Comparison of ENCODE assay signal across 26 mouse cellular contexts in the genomic region with DNA sequence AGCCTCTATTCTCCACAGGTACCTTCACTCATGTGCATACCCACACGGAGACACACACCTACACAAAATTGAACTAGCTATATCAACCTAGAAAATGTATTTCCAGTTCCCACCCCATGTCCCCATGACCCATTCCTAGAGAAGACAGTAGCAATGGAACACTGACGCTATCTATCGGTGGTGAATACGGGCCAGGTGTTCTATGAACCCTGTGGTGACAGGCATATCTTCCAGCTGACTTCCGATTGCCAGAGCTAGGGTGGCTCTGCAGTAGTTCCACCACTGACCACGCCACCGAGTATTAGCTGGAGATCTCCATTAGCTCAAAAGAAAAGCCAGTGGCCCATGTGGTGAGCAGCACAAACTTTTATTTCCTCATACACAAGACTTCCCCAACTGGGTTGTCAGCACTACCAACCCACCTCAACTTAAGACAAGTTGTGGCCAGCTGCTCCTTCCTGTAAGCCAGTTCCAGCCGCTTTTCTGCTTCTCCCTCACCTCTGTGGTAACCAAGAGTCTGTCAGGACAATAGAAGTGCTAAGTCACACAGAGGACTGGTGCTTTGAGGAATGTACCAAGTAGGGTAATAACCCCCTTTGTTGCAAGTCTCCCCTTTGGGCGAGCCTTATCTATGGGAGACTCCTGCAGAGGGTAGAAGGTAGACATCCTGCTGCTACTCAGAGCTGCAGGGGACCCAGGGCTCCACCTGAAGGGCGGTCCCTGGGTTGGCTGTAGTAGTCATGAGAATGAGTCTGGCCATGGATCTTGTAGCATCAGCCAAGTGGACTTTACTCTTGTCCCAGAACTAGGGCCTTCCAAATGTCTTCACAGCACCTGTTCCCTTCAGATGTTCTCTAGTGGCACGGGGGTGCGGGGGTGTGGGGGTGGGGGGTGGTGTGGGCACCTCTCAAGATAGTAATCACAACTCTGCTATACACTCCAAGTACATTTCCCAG. TPM values are rescaled to one million over a fixed set of nuclear protein-coding genes. Genes with fewer than 3 reads are reported as not detected.
A peak's percentile ranks its signal among the peaks of the same experiment; 100 is the strongest.
DNase-seq lines count a peak whose midpoint lies in the region; ATAC-seq and TF ChIP-seq lines count a peak whose summit lies in the region.
"Had no signal": no experiment of that assay in that cellular context is flagged by ENCODE, and none has a peak within 500 bp of the region (broad histone marks: within the 10 kb centered on the region; RNA-seq: fewer than 3 reads in every experiment).

No protein-coding gene starts in this region.

- H3K36me3 ChIP-seq in ES-E14 (ENCODE audit: control insufficient read depth, insufficient read depth, low read length, poor library complexity, severe bottlenecking) = peaks cover 64% of the 10 kb centered on the region
- H3K36me3 ChIP-seq in midbrain, embryonic 15.5 days (replicated peaks) = peaks cover 62% of the 10 kb centered on the region

- DNase-seq in kidney, adult 9 months = peak; percentile 57
- DNase-seq in kidney, postnatal 10 days = no peak
- no peak for DNase-seq in ES-E14 (ENCODE audit: low read depth, low spot score)
- DNase-seq in layer of hippocampus, adult 11-12 months (ENCODE audit: low spot score) = no peak
- DNase-seq in ovary, adult 18-20 months (ENCODE audit: low spot score) = no peak
- DNase-seq: adrenal gland, postnatal 25 days; cerebellum, adult 2 months; gastrocnemius, postnatal 36 days; kidney, postnatal 14 days; right cerebral cortex, postnatal 14 days; thymus, postnatal 4 days had no signal

- no peaks in the 10 kb centered on the region for H3K27me3 ChIP-seq in midbrain, embryonic 15.5 days (replicated peaks)
- H3K27me3 ChIP-seq: embryonic facial prominence, embryonic 13.5 days; limb, embryonic 13.5 days; lung, embryonic 15.5 days had no signal

- 93% methylated on average over 12 of the region's 12 CpGs for WGBS in midbrain, embryonic 15.5 days

- H3K4me1 ChIP-seq in ES-E14 (ENCODE audit: control insufficient read depth in 2 of 2, insufficient read depth in 2 of 2, low read length in 2 of 2, poor library complexity in 1 of 2) = peaks cover 0 to 4% of the 10 kb centered on the region in 2 experiments; a peak in 1 of 4 replicates
- H3K4me1 ChIP-seq in midbrain, embryonic 15.5 days = no peaks in the 10 kb centered on the region
- H3K4me1 ChIP-seq: embryonic facial prominence, embryonic 13.5 days; forebrain, embryonic 10.5 days; heart, embryonic 10.5 days; limb, embryonic 13.5 days; lung, embryonic 15.5 days had no signal

- in situ Hi-C loops in ES-E14 (cut with MboI; ENCODE audit: low sequenced_read_pairs in 2 of 2, unreplicated experiment in 2 of 2) = no loop called here

- no peak overlapping the region for H3K9ac ChIP-seq in ES-E14 (ENCODE audit: insufficient read depth, low read depth, low read length, poor library complexity, severe bottlenecking)
- H3K9ac ChIP-seq in midbrain, embryonic 15.5 days = no peak overlapping the region
- H3K9ac ChIP-seq: embryonic facial prominence, embryonic 13.5 days; limb, embryonic 13.5 days; lung, embryonic 15.5 days had no signal

- H3K4me3 ChIP-seq in ES-E14 (ENCODE audit: insufficient read depth in 1 of 2, low read depth in 1 of 2, low read length in 2 of 2, poor library complexity in 1 of 2, severe bottlenecking in 1 of 2) = no peak overlapping the region
- no peak overlapping the region for H3K4me3 ChIP-seq in midbrain, embryonic 15.5 days
- H3K4me3 ChIP-seq: embryonic facial prominence, embryonic 13.5 days; forebrain, embryonic 10.5 days; heart, embryonic 10.5 days; limb, embryonic 13.5 days; lung, embryonic 15.5 days had no signal

- ATAC-seq in common myeloid progenitor, adult 5-6 weeks (replicated peaks; ENCODE audit: low read depth, poor library complexity, severe bottlenecking) = peak; percentile 80
- peak; percentile 28 for ATAC-seq in megakaryocyte-erythroid progenitor cell, adult 5-6 weeks (replicated peaks; ENCODE audit: low FRiP score, low TSS enrichment, poor library complexity, severe bottlenecking)
- no peak for ATAC-seq in midbrain, embryonic 15.5 days (replicated peaks)
- ATAC-seq: activated CD4-positive, CD25-positive, alpha-beta regulatory T cell, adult 4 months; hindbrain, embryonic 16.5 days; midbrain, embryonic 16.5 days had no signal

- no peaks in the 10 kb centered on the region for H3K9me3 ChIP-seq in ES-E14 (ENCODE audit: control insufficient read depth, insufficient read depth, low read depth, low read length)
- H3K9me3 ChIP-seq in midbrain, embryonic 15.5 days = no peaks in the 10 kb centered on the region
- H3K9me3 ChIP-seq: embryonic facial prominence, embryonic 13.5 days; forebrain, embryonic 10.5 days; heart, embryonic 10.5 days; limb, embryonic 13.5 days; lung, embryonic 15.5 days had no signal

- no peak overlapping the region for H3K4me2 ChIP-seq in midbrain, embryonic 15.5 days
- H3K4me2 ChIP-seq: embryonic facial prominence, embryonic 13.5 days; limb, embryonic 13.5 days; lung, embryonic 15.5 days had no signal

- H3K27ac ChIP-seq in ES-E14 (ENCODE audit: insufficient read depth, low read depth, low read length, poor library complexity, severe bottlenecking) = no peak overlapping the region
- H3K27ac ChIP-seq in midbrain, embryonic 15.5 days = no peak overlapping the region
- H3K27ac ChIP-seq: embryonic facial prominence, embryonic 13.5 days; forebrain, embryonic 10.5 days; heart, embryonic 10.5 days; limb, embryonic 13.5 days; lung, embryonic 15.5 days had no signal

TF ChIP-seq in ES-E14, 5 proteins besides CTCF, POLR2A, EP300 and RAD21:
- no peak for TF ChIP-seq ZC3H11A (IDR thresholded peaks at IDR 0.05; ENCODE audit: borderline replicate concordance, low read depth, low read length)
- no peak for TF ChIP-seq ZNF384 (IDR thresholded peaks at IDR 0.05; ENCODE audit: low read depth, low read length)
- TF ChIP-seq HCFC1 (IDR thresholded peaks at IDR 0.05; ENCODE audit: borderline replicate concordance, insufficient read depth, low read length) = no peak
- peak; percentile 75 for TF ChIP-seq MAFK (IDR thresholded peaks at IDR 0.05; ENCODE audit: insufficient read depth, low read depth, low read length)
- TF ChIP-seq CHD2 (IDR thresholded peaks at IDR 0.05; ENCODE audit: low read depth, low read length) = no peak

RNA-seq across cellular contexts. Expression of a gene that starts 9.7 kb away (rescaled TPM):
- 0.85 and 1.4 TPM in 2 replicates for total RNA-seq in ES-E14 (2012; rRNA removed)
- not detected in 2 replicates for total RNA-seq in common myeloid progenitor, adult 5-6 weeks (2017)
- total RNA-seq in megakaryocyte-erythroid progenitor cell, adult 5-6 weeks (2014; fragmentation: Nextera tagmentation) = not detected in 2 replicates
- total RNA-seq in megakaryocyte-erythroid progenitor cell, adult 5-6 weeks (2017) = not detected in 2 replicates
- 103 and 106 TPM in 2 replicates for polyA plus RNA-seq in midbrain, embryonic 15.5 days (2015; fragmentation: Nextera tagmentation; extraction: Ambion mirVana)
- polyA plus RNA-seq: activated CD4-positive, CD25-positive, alpha-beta regulatory T cell, adult 4 months had no signal

RNA-seq across cellular contexts. Expression of a gene that starts 10.3 kb away (rescaled TPM):
- 178 and 226 TPM in 2 replicates for total RNA-seq in ES-E14 (2012; rRNA removed)
- 33.6 and 73.2 TPM in 2 replicates for total RNA-seq in common myeloid progenitor, adult 5-6 weeks (2017)
- 113 and 130 TPM in 2 replicates for total RNA-seq in megakaryocyte-erythroid progenitor cell, adult 5-6 weeks (2014; fragmentation: Nextera tagmentation)
- 27.5 and 51.5 TPM in 2 replicates for total RNA-seq in megakaryocyte-erythroid progenitor cell, adult 5-6 weeks (2017)
- 33.3 TPM in 2 replicates for polyA plus RNA-seq in midbrain, embryonic 15.5 days (2015; fragmentation: Nextera tagmentation; extraction: Ambion mirVana)

RNA-seq across cellular contexts. Expression of a gene that starts 22.9 kb away (rescaled TPM):
- not detected in 2 replicates for total RNA-seq in ES-E14 (2012; rRNA removed)
- total RNA-seq in common myeloid progenitor, adult 5-6 weeks (2017) = not detected in 2 replicates
- not detected in 2 replicates for total RNA-seq in megakaryocyte-erythroid progenitor cell, adult 5-6 weeks (2014; fragmentation: Nextera tagmentation)
- total RNA-seq in megakaryocyte-erythroid progenitor cell, adult 5-6 weeks (2017) = not detected in 2 replicates
- not detected in 2 replicates for polyA plus RNA-seq in midbrain, embryonic 15.5 days (2015; fragmentation: Nextera tagmentation; extraction: Ambion mirVana)
- total RNA-seq: adrenal gland, postnatal 25 days; gastrocnemius, postnatal 36 days; heart, postnatal 25 days; layer of hippocampus, postnatal 14 days; left cerebral cortex, postnatal 10 days had no signal
- polyA plus RNA-seq: activated CD4-positive, CD25-positive, alpha-beta regulatory T cell, adult 4 months; cerebellum, adult 2 months; embryonic facial prominence, embryonic 13.5 days; forebrain, embryonic 10.5 days; heart, embryonic 10.5 days; hindbrain, embryonic 16.5 days; limb, embryonic 13.5 days; lung, embryonic 15.5 days; midbrain, embryonic 16.5 days; neural tube, embryonic 11.5 days had no signal

RNA-seq across cellular contexts. Expression of a gene that starts 42.8 kb away (rescaled TPM):
- total RNA-seq in ES-E14 (2012; rRNA removed) = 24.1 and 47.9 TPM in 2 replicates
- total RNA-seq in common myeloid progenitor, adult 5-6 weeks (2017) = not detected in 2 replicates
- total RNA-seq in megakaryocyte-erythroid progenitor cell, adult 5-6 weeks (2014; fragmentation: Nextera tagmentation) = not detected in 2 replicates
- total RNA-seq in megakaryocyte-erythroid progenitor cell, adult 5-6 weeks (2017) = not detected in 2 replicates
- 10.2 and 12.0 TPM in 2 replicates for polyA plus RNA-seq in midbrain, embryonic 15.5 days (2015; fragmentation: Nextera tagmentation; extraction: Ambion mirVana)
